Comparison of ENCODE assay signal across 8 mouse cellular contexts in genomic region chr15:103339961-103340337, GRCm38 (mm10). TPM values are rescaled to one million over a fixed set of nuclear protein-coding genes. Genes with fewer than 3 reads are reported as not detected.
DNase-seq lines count a peak whose midpoint lies in the region; ATAC-seq and TF ChIP-seq lines count a peak whose summit lies in the region.

Zfp385a (minus strand) TSS chr15:103340093.

- DNase-seq in layer of hippocampus, adult 11-12 months (ENCODE audit: low spot score), result peak; percentile 77
- DNase-seq in layer of hippocampus, adult 9-10 months (ENCODE audit: low spot score), result no peak
- DNase-seq in gastrocnemius, postnatal 4 days (ENCODE audit: low spot score in 2 of 2), result peak in 1 of 2 experiments; percentile 31
- DNase-seq in limb, embryonic 14.5 days (ENCODE audit: low spot score), result no peak
- DNase-seq in natural killer cell, adult 2 months (ENCODE audit: low spot score in 2 of 2), result peak; percentile 28 to 67
- peak; percentile 73 for DNase-seq in testis, postnatal 10 days (ENCODE audit: low spot score)

- peaks cover 4% of the 10 kb centered on the region for H3K36me3 ChIP-seq in intestine, postnatal 0 days (ENCODE audit: control insufficient read depth, insufficient read depth)
- peaks cover 15% of the 10 kb centered on the region for H3K36me3 ChIP-seq in limb, embryonic 14.5 days (ENCODE audit: control insufficient read depth, insufficient read depth, low read length)

- H3K27ac ChIP-seq in bone marrow macrophage, adult 2 months (ENCODE audit: insufficient read depth, low read depth, low read length), result no peak within 1 kb of the TSS
- H3K27ac ChIP-seq in intestine, postnatal 0 days (ENCODE audit: low read depth, low read length), result no peak within 1 kb of the TSS
- no peak within 1 kb of the TSS for H3K27ac ChIP-seq in limb, embryonic 14.5 days (replicated peaks; ENCODE audit: low read depth, low read length)

- peaks cover 26% of the 10 kb centered on the region for H3K4me1 ChIP-seq in bone marrow macrophage, adult 2 months (ENCODE audit: control insufficient read depth, insufficient read depth, low read length)
- H3K4me1 ChIP-seq in intestine, postnatal 0 days (replicated peaks; ENCODE audit: control insufficient read depth, insufficient read depth, low read length), result no peaks in the 10 kb centered on the region
- H3K4me1 ChIP-seq in limb, embryonic 14.5 days (ENCODE audit: control insufficient read depth, insufficient read depth, low read length), result peaks cover 10% of the 10 kb centered on the region

- no peak for TF ChIP-seq POLR2A in bone marrow macrophage, adult 2 months (IDR thresholded peaks at IDR 0.05; ENCODE audit: borderline replicate concordance, low read depth, low read length)
- no peak for TF ChIP-seq POLR2A in limb, embryonic 14.5 days (IDR thresholded peaks at IDR 0.05; ENCODE audit: borderline replicate concordance, extremely low read depth, insufficient read depth, insufficient read length)

- peak within 1 kb of the TSS; percentile 95 for H3K4me2 ChIP-seq in intestine, postnatal 0 days (replicated peaks; ENCODE audit: low read depth)
- peak within 1 kb of the TSS; percentile 84 for H3K4me2 ChIP-seq in limb, embryonic 14.5 days (replicated peaks; ENCODE audit: low read depth, low read length, severe bottlenecking)

- ATAC-seq in intestine, postnatal 0 days, result peak; percentile 25; the same call in 1 of the 2 replicates
- no peak for ATAC-seq in limb, embryonic 14.5 days (ENCODE audit: low FRiP score, low read depth)

- TF ChIP-seq CTCF in bone marrow macrophage, adult 2 months (IDR thresholded peaks at IDR 0.05; ENCODE audit: low read depth, low read length), result 0 out of 2 replicates have a peak, but pooled peaks have one; percentile 34
- peak; percentile 26; the same call in 1 of the 2 replicates for TF ChIP-seq CTCF in intestine, postnatal 0 days (IDR thresholded peaks at IDR 0.05; ENCODE audit: low read depth)

- peaks cover 33% of the 10 kb centered on the region for H3K27me3 ChIP-seq in intestine, postnatal 0 days (replicated peaks; ENCODE audit: control insufficient read depth, insufficient read depth, low read length)
- peaks cover 8% of the 10 kb centered on the region for H3K27me3 ChIP-seq in limb, embryonic 14.5 days (ENCODE audit: control insufficient read depth, insufficient read depth, low read length)

- peak within 1 kb of the TSS; percentile 67 for H3K4me3 ChIP-seq in bone marrow macrophage, adult 2 months (ENCODE audit: insufficient read depth, low read length)
- H3K4me3 ChIP-seq in intestine, postnatal 0 days (ENCODE audit: low read depth, low read length), result peak within 1 kb of the TSS; percentile 65
- H3K4me3 ChIP-seq in limb, embryonic 14.5 days (replicated peaks; ENCODE audit: low read length), result peak within 1 kb of the TSS; percentile 58

- H3K9ac ChIP-seq in intestine, postnatal 0 days (ENCODE audit: low read depth, low read length), result 0 out of 2 replicates have a peak within 1 kb of the TSS, but pooled peaks have one; percentile 34
- H3K9ac ChIP-seq in limb, embryonic 14.5 days (ENCODE audit: low read depth, low read length, severe bottlenecking), result peak within 1 kb of the TSS; percentile 49

- no peaks in the 10 kb centered on the region for H3K9me3 ChIP-seq in intestine, postnatal 0 days (ENCODE audit: control insufficient read depth)
- no peaks in the 10 kb centered on the region for H3K9me3 ChIP-seq in limb, embryonic 14.5 days (ENCODE audit: control insufficient read depth, low read length)

- WGBS in intestine, postnatal 0 days, result 3% methylated on average over 22 of the region's 26 CpGs
- WGBS in limb, embryonic 14.5 days, result 0% methylated on average over 10 of the region's 26 CpGs

RNA-seq across cellular contexts. Expression of gene Zfp385a, which starts in this region (rescaled TPM):
- 73.0 and 86.1 TPM in 2 replicates for polyA plus RNA-seq in bone marrow macrophage, adult 2 months (2012; ENCODE audit: insufficient read depth, insufficient read length, missing spikeins)
- total RNA-seq in gastrocnemius, postnatal 4 days (2021), result 10 to 100 TPM; 62.1 to 70.0 TPM
- polyA plus RNA-seq in intestine, postnatal 0 days (2015; fragmentation: Nextera tagmentation; extraction: Ambion mirVana), result 2.9 and 3.1 TPM in 2 replicates
- polyA plus RNA-seq in limb, embryonic 14.5 days (2012; rRNA removed), result 23.4 and 28.8 TPM in 2 replicates
- 16.4 and 19.1 TPM in 2 replicates for polyA plus RNA-seq in limb, embryonic 14.5 days (2014; fragmentation: Nextera tagmentation; extraction: Ambion mirVana)

Comparison
In these comparisons a context has a peak if more than half of its experiments do, and no peak if none do; other contexts are left out.
1. DNase-seq: peak in layer of hippocampus, adult 11-12 months (single experiment), natural killer cell, adult 2 months (2 of 2) and testis, postnatal 10 days (single experiment); none in layer of hippocampus, adult 9-10 months (single experiment) and limb, embryonic 14.5 days (single experiment).
2. Peak in every context shown above with its lines, with median percentiles within 50 percentile points of each other: H3K4me3 ChIP-seq.